Mouse (Mus musculus): ENCODE measurements at regions not wholly inside any gene's neighbourhood (a gene's known extent, or its start where the extent isn't known, plus 50 kb on each side); places are given as distances from the start of the nearest gene placed in this dataset.

DNA sequence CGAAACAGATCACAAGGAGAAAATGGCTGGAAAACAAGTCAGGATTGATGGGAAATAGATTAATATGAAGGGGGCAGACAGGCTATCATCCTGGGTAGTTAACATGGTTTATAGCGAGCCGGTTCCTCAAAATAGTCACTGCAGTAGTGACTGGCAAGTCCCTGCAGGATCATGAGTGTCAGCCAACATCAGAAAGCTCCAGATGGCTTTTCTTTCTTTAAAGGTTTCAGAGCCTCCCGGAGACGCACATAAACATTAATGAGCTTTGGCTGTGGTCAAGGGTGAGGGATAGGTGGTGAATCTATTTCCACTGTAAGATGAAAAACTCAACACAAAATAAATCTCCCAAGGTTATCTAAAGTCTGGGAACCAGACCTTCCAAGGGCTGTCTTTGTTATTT, 104.2 kb upstream of the Thumpd2 start:
- no peak overlapping the region for H3K4me2 ChIP-seq (ENCODE audit: low read depth, low read length)
- no peaks in the 10 kb centered on the region for H3K4me1 ChIP-seq (replicated peaks; ENCODE audit: control insufficient read depth, insufficient read depth, low read length)
- H3K9ac ChIP-seq (ENCODE audit: low read length) = no peak overlapping the region
- H3K36me3 ChIP-seq (ENCODE audit: control insufficient read depth, insufficient read depth, low read length) = no peaks in the 10 kb centered on the region
- no peaks in the 10 kb centered on the region for H3K9me3 ChIP-seq (ENCODE audit: control insufficient read depth, low read length)
- no peak overlapping the region for H3K27ac ChIP-seq (ENCODE audit: low read length)
- ATAC-seq (ENCODE audit: low read depth) = no peak
- WGBS = 44% methylated on average over 5 of the region's 5 CpGs
- H3K4me3 ChIP-seq (ENCODE audit: low read length) = no peak overlapping the region
- no peaks in the 10 kb centered on the region for H3K27me3 ChIP-seq (ENCODE audit: control insufficient read depth, insufficient read depth, low read depth, low read length)

- Histone ChIP-seq H3K9ac (ENCODE audit: low read length) (no peak overlapping the region), H3K4me2 (ENCODE audit: low read depth, low read length) (no peak overlapping the region), H3K36me3 (ENCODE audit: control insufficient read depth, insufficient read depth, low read length) (no peaks in the 10 kb centered on the region), H3K4me3 (ENCODE audit: low read length) (no peak overlapping the region), H3K27me3 (ENCODE audit: control insufficient read depth, insufficient read depth, low read depth, low read length) (no peaks in the 10 kb centered on the region), H3K9me3 (ENCODE audit: control insufficient read depth, low read length) (no peaks in the 10 kb centered on the region), H3K27ac (ENCODE audit: low read length) (no peak overlapping the region), H3K4me1 (replicated peaks; ENCODE audit: control insufficient read depth, insufficient read depth, low read length) (no peaks in the 10 kb centered on the region)
- WGBS = 74% methylated on average over 4 of the region's 4 CpGs
- no peak for ATAC-seq (ENCODE audit: low read depth)
Observed at GRCm38 (mm10) chr17:81150730-81151129, 85.8 kb upstream of the Thumpd2 start.

DNA sequence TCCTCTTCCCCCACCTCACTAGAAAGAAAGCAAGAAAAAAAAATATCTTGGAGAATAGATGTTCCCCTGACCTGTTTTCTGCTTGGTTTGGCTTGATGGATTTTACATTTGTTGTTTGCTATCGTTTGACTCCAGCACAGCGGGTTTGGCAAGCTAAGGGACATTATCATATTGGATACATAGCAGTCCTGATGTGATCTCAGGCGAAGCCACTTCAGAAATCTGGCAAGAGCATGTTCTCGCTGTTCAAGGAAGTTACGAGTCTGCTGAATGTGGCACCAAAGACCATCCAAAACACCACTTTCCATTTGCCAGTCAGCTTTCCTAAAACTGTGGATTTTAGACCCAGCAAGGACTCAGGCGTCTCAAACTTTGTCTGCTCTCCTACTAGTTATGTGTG, 69.8 kb upstream of the Thumpd2 start:
- Histone ChIP-seq H3K36me3 (ENCODE audit: control insufficient read depth, insufficient read depth, low read length) (no peaks in the 10 kb centered on the region), H3K4me3 (ENCODE audit: low read length) (no peak overlapping the region), H3K27me3 (ENCODE audit: control insufficient read depth, insufficient read depth, low read depth, low read length) (no peaks in the 10 kb centered on the region), H3K9me3 (ENCODE audit: control insufficient read depth, low read length) (no peaks in the 10 kb centered on the region), H3K9ac (ENCODE audit: low read length) (no peak overlapping the region), H3K27ac (ENCODE audit: low read length) (no peak overlapping the region), H3K4me1 (replicated peaks; ENCODE audit: control insufficient read depth, insufficient read depth, low read length) (no peaks in the 10 kb centered on the region), H3K4me2 (ENCODE audit: low read depth, low read length) (no peak overlapping the region)
- 73% methylated on average over 6 of the region's 6 CpGs for WGBS
- no peak for ATAC-seq (ENCODE audit: low read depth)

GRCm38 (mm10) chr17:81133227-81133626, 68.3 kb upstream of the Thumpd2 start:
- H3K4me3 ChIP-seq (ENCODE audit: low read length) = no peak overlapping the region
- no peaks in the 10 kb centered on the region for H3K4me1 ChIP-seq (replicated peaks; ENCODE audit: control insufficient read depth, insufficient read depth, low read length)
- H3K27ac ChIP-seq (ENCODE audit: low read length) = no peak overlapping the region
- WGBS = 48% methylated on average over 4 of the region's 4 CpGs
- no peaks in the 10 kb centered on the region for H3K9me3 ChIP-seq (ENCODE audit: control insufficient read depth, low read length)
- ATAC-seq (ENCODE audit: low read depth) = no peak
- H3K36me3 ChIP-seq (ENCODE audit: control insufficient read depth, insufficient read depth, low read length) = no peaks in the 10 kb centered on the region
- no peaks in the 10 kb centered on the region for H3K27me3 ChIP-seq (ENCODE audit: control insufficient read depth, insufficient read depth, low read depth, low read length)
- H3K9ac ChIP-seq (ENCODE audit: low read length) = no peak overlapping the region
- H3K4me2 ChIP-seq (ENCODE audit: low read depth, low read length) = no peak overlapping the region
